Mouse (Mus musculus) MEL (cell line): Measurements from ENCODE around the gene Ablim1. TPM values are rescaled to one million over a fixed set of nuclear protein-coding genes. Genes with fewer than 3 reads are reported as not detected.

Experiments
- DNase-seq: peaks from one replicate; pipeline ENCODE4 v3.0.0; 2011; ENCODE audit warnings: low read depth, low spot score
- H3K27ac ChIP-seq: 2 replicates; pipeline ENCODE4 v1.5.1; 2012; ENCODE audit warnings: low read depth, mild to moderate bottlenecking, control low read depth, low read length, moderate library complexity; ENCODE audit not compliant: control insufficient read depth
- H3K27me3 ChIP-seq, 2 experiments: fragments of 150-350 bp in 1 of 2; sonication (generic) in 1 of 2; 2 replicates each; pipeline ENCODE4 v1.6.1; 2012; ENCODE audit warnings: low read length in 2 of 2, mild to moderate bottlenecking in 2 of 2, improper control_type of control experiment in 1 of 2, moderate library complexity in 1 of 2; ENCODE audit not compliant: insufficient read depth in 2 of 2, control insufficient read depth in 1 of 2
- H3K36me3 ChIP-seq, 2 experiments: 2 replicates each; pipeline ENCODE4 v1.6.1; 2012 to 2014; ENCODE audit warnings: low read length in 2 of 2, improper control_type of control experiment in 1 of 2, inconsistent platforms in 1 of 2, mild to moderate bottlenecking in 1 of 2; ENCODE audit not compliant: insufficient read depth in 2 of 2, control insufficient read depth in 1 of 2
- H3K4me1 ChIP-seq, 2 experiments: fragments of 150-350 bp in 1 of 2; sonication (generic) in 1 of 2; 2 replicates each; pipeline ENCODE4 v1.6.1; 2012; ENCODE audit warnings: low read length in 2 of 2, improper control_type of control experiment in 1 of 2, mild to moderate bottlenecking in 1 of 2; ENCODE audit not compliant: insufficient read depth in 2 of 2, control insufficient read depth in 1 of 2
- H3K4me3 ChIP-seq, 2 experiments: fragments of 150-350 bp in 1 of 2; sonication (generic) in 1 of 2; 2 replicates each; pipeline ENCODE4 v1.5.1; 2012; ENCODE audit warnings: low read depth in 2 of 2, low read length in 2 of 2, mild to moderate bottlenecking in 2 of 2, moderate library complexity in 2 of 2, control low read depth in 1 of 2, improper control_type of control experiment in 1 of 2; ENCODE audit not compliant: control insufficient read depth in 1 of 2, insufficient read depth in 1 of 2
- H3K79me2 ChIP-seq: 2 replicates; pipeline ENCODE4 v1.6.1; 2012; ENCODE audit warnings: mild to moderate bottlenecking, low read length, moderate library complexity; ENCODE audit not compliant: control insufficient read depth, poor library complexity, insufficient read depth
- H3K9ac ChIP-seq: 2 replicates; pipeline ENCODE4 v1.6.1; 2012; ENCODE audit warnings: low read depth, mild to moderate bottlenecking, control low read depth, low read length, moderate library complexity; ENCODE audit not compliant: control insufficient read depth, poor library complexity, severe bottlenecking
- H3K9me3 ChIP-seq: fragments of 150-350 bp; sonication (generic); replicated peaks from 2 replicates; pipeline ENCODE4 v1.6.1; 2012; ENCODE audit warnings: mild to moderate bottlenecking, low read length, improper control_type of control experiment, moderate library complexity; ENCODE audit not compliant: insufficient read depth
- CHD2 ChIP-seq: IDR thresholded peaks from 2 replicates; pipeline ENCODE4 v1.6.1; 2011; ENCODE audit warnings: low read length, improper control_type of control experiment
- CTCF ChIP-seq, 3 experiments: IDR thresholded peaks in 2 of 3; conservative IDR thresholded peaks in 1 of 3; 2 replicates each; pipeline ENCODE4 v1.5.1; 2011 to 2012; ENCODE audit warnings: low read length in 3 of 3, low read depth in 2 of 3, mild to moderate bottlenecking in 2 of 3, improper control_type of control experiment in 1 of 3, inconsistent platforms in 1 of 3, mixed read lengths in 1 of 3, moderate library complexity in 1 of 3; ENCODE audit not compliant: control insufficient read depth in 1 of 3, insufficient read depth in 1 of 3, poor library complexity in 1 of 3, severe bottlenecking in 1 of 3
- E2F4 ChIP-seq: IDR thresholded peaks from 2 replicates; pipeline ENCODE4 v1.6.1; 2011; ENCODE audit warnings: low read depth, low read length, improper control_type of control experiment, borderline replicate concordance
- EP300 ChIP-seq, 2 experiments: IDR thresholded peaks; 2 replicates each; pipeline ENCODE4 v1.6.1; 2011; ENCODE audit warnings: improper control_type of control experiment in 2 of 2, low read length in 2 of 2, low read depth in 1 of 2, mild to moderate bottlenecking in 1 of 2
- HCFC1 ChIP-seq: IDR thresholded peaks from 2 replicates; pipeline ENCODE4 v1.6.1; 2012; ENCODE audit warnings: low read depth, mild to moderate bottlenecking, inconsistent platforms, low read length, improper control_type of control experiment, moderate library complexity
- MEF2A ChIP-seq: IDR thresholded peaks from 2 replicates; pipeline ENCODE4 v1.6.1; 2014; ENCODE audit warnings: low read depth, mild to moderate bottlenecking, inconsistent platforms, low read length, improper control_type of control experiment; ENCODE audit not compliant: poor library complexity, insufficient replicate concordance, severe bottlenecking; ENCODE audit errors: extremely low read depth
- MYB ChIP-seq: IDR thresholded peaks from 2 replicates; pipeline ENCODE4 v1.6.1; 2011; ENCODE audit warnings: mild to moderate bottlenecking, low read depth, low read length, improper control_type of control experiment
- NELFE ChIP-seq: IDR thresholded peaks from 2 replicates; pipeline ENCODE4 v1.6.1; 2011; ENCODE audit warnings: low read depth, low read length, improper control_type of control experiment
- RAD21 ChIP-seq: IDR thresholded peaks from 2 replicates; pipeline ENCODE4 v1.6.1; 2011; ENCODE audit warnings: mild to moderate bottlenecking, low read depth, low read length, improper control_type of control experiment
- RCOR1 ChIP-seq: IDR thresholded peaks from 2 replicates; pipeline ENCODE4 v1.6.1; 2012; ENCODE audit warnings: low read depth, mild to moderate bottlenecking, inconsistent platforms, low read length, improper control_type of control experiment
- SMC3 ChIP-seq: IDR thresholded peaks from 2 replicates; pipeline ENCODE4 v1.6.1; 2011; ENCODE audit warnings: low read depth, low read length, improper control_type of control experiment
- TCF12 ChIP-seq: IDR thresholded peaks from 2 replicates; pipeline ENCODE4 v1.6.1; 2014; ENCODE audit warnings: low read depth, mild to moderate bottlenecking, inconsistent platforms, low read length, improper control_type of control experiment, moderate library complexity
- UBTF ChIP-seq: IDR thresholded peaks from 2 replicates; pipeline ENCODE4 v1.6.1; 2012; ENCODE audit warnings: low read depth, mild to moderate bottlenecking, inconsistent platforms, low read length, improper control_type of control experiment, moderate library complexity, borderline replicate concordance; ENCODE audit not compliant: insufficient read depth
- USF2 ChIP-seq, 2 experiments: IDR thresholded peaks; 2 replicates each; pipeline ENCODE4 v1.6.1; 2011 to 2012; ENCODE audit warnings: improper control_type of control experiment in 2 of 2, low read length in 2 of 2, borderline replicate concordance in 1 of 2, inconsistent platforms in 1 of 2, low read depth in 1 of 2, mild to moderate bottlenecking in 1 of 2; ENCODE audit not compliant: insufficient read depth in 1 of 2
- ZKSCAN1 ChIP-seq: IDR thresholded peaks from 2 replicates; pipeline ENCODE4 v1.6.1; 2012; ENCODE audit warnings: low read depth, mild to moderate bottlenecking, inconsistent platforms, low read length, improper control_type of control experiment, moderate library complexity
- polyA plus RNA-seq, 2 experiments: library from polyadenylated mRNA; stranded (reverse) in 1 of 2; unstranded in 1 of 2; fragments of >175 nt in 1 of 2; fragments of >200 nt in 1 of 2; gene quantifications; 2 replicates each; pipeline versions ENCODE4 v1.2.1 to v1.2.4; 2012; ENCODE audit warnings: low replicate concordance in 2 of 2, low read depth in 1 of 2; ENCODE audit not compliant: insufficient read length in 2 of 2, insufficient read depth in 1 of 2, missing spikeins in 1 of 2
- total RNA-seq: library from RNA; depleted of rRNA; stranded (reverse); fragments of 300-350 nt; gene quantifications from 2 replicates; pipeline ENCODE4 v1.2.3, GENCODE M21; 2012

Gene Ablim1
- total and polyA plus RNA-seq, 3 experiments: not detected

DNA sequence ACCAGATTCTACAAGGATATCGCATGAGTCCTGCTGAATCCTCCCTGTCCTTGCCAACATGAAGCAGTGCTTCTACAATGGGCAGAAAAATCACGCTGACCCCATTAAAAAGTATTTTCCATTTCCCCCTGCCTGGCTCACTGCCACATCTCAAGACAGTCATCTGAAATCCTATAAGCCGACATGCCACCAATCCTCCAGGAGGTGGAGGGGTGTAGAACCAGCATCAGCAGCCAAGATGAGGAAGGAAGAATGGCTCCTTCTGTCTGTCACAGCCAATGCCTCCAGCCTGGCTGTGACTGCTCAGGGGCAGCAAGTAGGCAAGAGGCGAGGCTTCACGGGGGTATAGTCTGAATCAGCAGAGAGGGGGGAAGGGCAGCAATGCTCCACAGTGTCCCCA is 47.2 kb downstream of the Ablim1 start:
- Histone ChIP-seq H3K36me3 (no peaks in the 10 kb centered on the region), H3K27ac (no peak overlapping the region)
- TF ChIP-seq USF2 (IDR thresholded peaks at IDR 0.05; ENCODE audit: borderline replicate concordance in 1 of 2, insufficient read depth in 1 of 2, low read depth in 1 of 2, low read length in 2 of 2): no peak
- TF ChIP-seq SMC3: no peak
- TF ChIP-seq NELFE: no peak
- no peak for TF ChIP-seq CTCF (IDR thresholded peaks at IDR 0.05 in 2 of 3, conservative IDR thresholded peaks at IDR 0.05 in 1 of 3; ENCODE audit: control insufficient read depth in 1 of 3, insufficient read depth in 1 of 3, low read depth in 2 of 3, low read length in 3 of 3, poor library complexity in 1 of 3, severe bottlenecking in 1 of 3)
- no peak for TF ChIP-seq HCFC1
- no peak for TF ChIP-seq MYB
- TF ChIP-seq E2F4: no peak
- no peak for TF ChIP-seq MEF2A
- TF ChIP-seq RCOR1: no peak
- TF ChIP-seq RAD21: no peak
- TF ChIP-seq UBTF: no peak
- no peak for TF ChIP-seq TCF12
- TF ChIP-seq EP300 (IDR thresholded peaks at IDR 0.05; ENCODE audit: low read depth in 1 of 2, low read length in 2 of 2): no peak

DNA sequence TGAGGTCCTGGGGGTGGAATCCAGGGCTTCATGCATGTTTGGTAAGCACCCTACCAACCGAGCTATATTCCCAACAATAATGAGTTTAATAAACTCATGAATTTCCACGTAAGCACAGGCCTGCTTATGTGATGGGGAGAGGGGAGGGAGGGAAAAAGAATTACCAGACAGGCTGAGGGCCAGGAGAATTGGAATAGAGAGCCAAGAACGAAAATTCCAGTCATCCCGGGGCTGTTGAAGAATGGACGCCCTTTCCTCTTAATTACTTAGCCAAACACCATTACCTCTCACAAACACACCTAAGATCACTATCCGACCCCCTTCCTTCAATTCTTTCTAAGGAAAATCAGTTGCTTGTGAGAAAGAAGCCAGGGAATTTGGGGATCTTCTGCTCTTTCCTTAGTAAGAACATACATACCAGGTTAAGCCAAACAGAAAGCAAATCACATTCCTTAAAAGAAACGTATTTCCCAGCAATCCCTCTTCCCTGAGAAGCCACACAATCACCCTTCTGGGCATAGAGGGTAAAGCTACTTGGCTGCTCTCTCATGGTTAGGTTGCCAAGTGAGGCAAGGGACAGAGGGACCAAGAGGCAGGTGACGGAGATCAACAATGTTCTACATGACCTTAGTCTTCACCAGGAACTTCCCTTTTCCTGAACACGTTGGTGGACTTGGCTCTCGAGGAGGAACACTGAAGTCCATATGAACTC is 48.2 kb downstream of the Ablim1 start:
- H3K79me2 ChIP-seq: no peaks in the 10 kb centered on the region
- DNase-seq: no peak
- H3K9me3 ChIP-seq: no peaks in the 10 kb centered on the region

More for the DNA sequence above, 47.2 kb downstream of the Ablim1 start:
- DNase-seq: no peak
- no peaks in the 10 kb centered on the region for H3K9me3 ChIP-seq
- no peak overlapping the region for H3K9ac ChIP-seq
- no peak overlapping the region for H3K4me3 ChIP-seq
- no peaks in the 10 kb centered on the region for H3K4me1 ChIP-seq
- H3K79me2 ChIP-seq: no peaks in the 10 kb centered on the region
- peaks cover 0 to 6% of the 10 kb centered on the region in 2 experiments; a peak in 3 of 4 replicates for H3K27me3 ChIP-seq

More for the DNA sequence above, 48.2 kb downstream of the Ablim1 start:
- Histone ChIP-seq H3K27ac (no peak overlapping the region), H3K9ac (no peak overlapping the region), H3K27me3 (peaks cover 3 to 11% of the 10 kb centered on the region in 2 experiments)
- TF ChIP-seq ZKSCAN1 (no peak), E2F4 (no peak), CHD2 (no peak)
- TF ChIP-seq, all 39 proteins: peak for 0
- Histone ChIP-seq H3K4me3 (no peak overlapping the region), H3K36me3 (no peaks in the 10 kb centered on the region), H3K4me1 (no peaks in the 10 kb centered on the region)
